Mouse (Mus musculus) liver, adult 2 months (tissue): ENCODE results near the gene Kdm3a.

Source experiments
- CTCF ChIP-seq: fragments of 200-500 bp; IDR thresholded peaks from 2 replicates; pipeline ENCODE4 v1.5.1; 2011; ENCODE audit warnings: low read depth, low read length, control low read depth
- POLR2A ChIP-seq: fragments of 200-500 bp; IDR thresholded peaks from 2 replicates; pipeline ENCODE4 v1.6.1; 2011; ENCODE audit warnings: low read length, control low read depth; ENCODE audit not compliant: insufficient read depth; ENCODE audit errors: extremely low read depth

DNA sequence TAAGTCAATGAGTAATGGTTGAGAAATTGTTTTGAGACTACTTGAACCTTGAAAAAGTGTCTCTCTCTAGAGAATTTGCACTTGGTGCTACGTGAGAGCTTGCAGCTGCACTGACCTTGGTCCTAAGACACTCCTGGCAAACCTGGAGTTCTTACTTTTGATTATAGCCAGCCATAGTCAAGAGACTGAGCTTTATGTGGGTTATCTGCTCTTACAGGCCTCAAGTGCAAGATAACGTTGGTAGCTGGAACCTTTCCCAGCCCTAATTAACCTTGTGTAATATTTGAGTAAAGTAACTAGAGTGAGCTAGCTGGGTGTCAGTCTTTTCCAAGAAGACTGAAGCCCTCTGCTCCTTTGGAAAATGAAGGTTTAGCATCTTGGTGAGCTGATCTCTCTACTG is 25.5 kb upstream of the Kdm3a start:
- TF ChIP-seq CTCF (no peak), POLR2A (no peak)
